1 mouse cellular context compared by ENCODE assay signal in genomic region chr9:31211690-31212499, GRCm38 (mm10).
A peak's percentile ranks its signal among the peaks of the same experiment; 100 is the strongest.
TF ChIP-seq lines count a peak whose summit lies in the region.

TSS of gene Aplp2 (minus strand) at chr9:31211815.

TF ChIP-seq in MEL, 35 proteins besides CTCF, POLR2A, EP300 and RAD21 (continued from another document):
- TF ChIP-seq ZKSCAN1 (IDR thresholded peaks at IDR 0.05; ENCODE audit: low read depth, low read length) (no peak), MYC (IDR thresholded peaks at IDR 0.05; ENCODE audit: low read depth, low read length) (no peak), ETS1 (IDR thresholded peaks at IDR 0.05; ENCODE audit: low read depth, low read length) (peak; percentile 39; the same call in 1 of the 2 replicates)
